Mouse (Mus musculus): ENCODE results near the gene Ccdc151.

Gene Ccdc151

DNA sequence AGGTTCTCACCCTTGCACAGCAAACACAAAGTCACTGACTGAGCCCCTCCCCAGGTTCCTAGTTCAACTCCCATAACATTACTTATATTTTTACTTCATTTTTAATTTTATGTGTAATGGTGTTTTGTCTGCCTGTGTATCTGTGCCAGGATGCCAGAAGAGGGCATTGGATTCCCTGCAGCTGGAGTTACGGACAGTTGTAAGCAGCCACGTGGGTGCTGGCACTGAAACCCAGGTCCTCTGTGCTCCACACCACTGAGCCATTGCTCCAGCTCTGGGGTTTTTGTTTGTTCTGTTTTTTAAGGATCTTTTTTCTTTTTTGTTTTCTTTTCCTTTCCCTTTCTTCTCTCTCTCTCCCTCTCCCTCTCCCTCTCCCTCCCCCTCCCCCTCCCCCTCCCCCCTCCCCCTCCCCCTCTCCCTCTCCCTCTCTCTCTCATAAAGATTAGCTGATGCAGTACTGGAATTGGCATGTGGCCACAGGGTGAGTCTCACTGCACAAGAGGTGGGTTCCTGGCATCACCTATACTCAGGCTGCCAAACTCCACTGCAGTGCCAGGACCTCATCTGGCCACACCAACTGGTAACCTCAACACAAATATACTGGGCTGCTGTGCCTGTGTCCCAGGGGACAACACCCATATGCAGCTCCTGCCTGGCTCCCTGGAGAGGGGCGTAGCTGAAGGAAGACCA, 6.1 kb downstream of the Ccdc151 start:
- WGBS = 80% methylated on average over 3 of the region's 3 CpGs

DNA sequence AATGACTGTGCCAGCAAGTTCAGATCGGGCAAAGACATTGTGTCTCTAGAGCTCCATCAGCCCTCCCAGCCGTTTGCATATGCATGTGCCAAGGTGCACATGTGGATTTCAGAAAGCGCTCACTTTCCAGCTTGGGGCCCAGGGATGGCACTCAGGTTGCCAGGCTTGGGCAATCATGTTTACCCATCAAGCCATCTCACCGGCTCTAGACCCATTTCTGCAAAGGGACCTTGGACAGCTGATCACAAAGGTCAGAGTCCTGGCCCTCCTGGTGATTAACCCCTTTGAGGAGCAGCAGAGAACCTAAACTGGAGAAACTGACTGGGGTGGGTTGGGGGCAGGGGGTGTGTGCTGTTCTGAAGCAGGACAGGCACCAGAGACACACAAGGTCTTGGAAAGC, 10.2 kb downstream of the Ccdc151 start:
- 83% methylated on average over 4 of the region's 4 CpGs for whole genome bisulfite sequencing

DNA sequence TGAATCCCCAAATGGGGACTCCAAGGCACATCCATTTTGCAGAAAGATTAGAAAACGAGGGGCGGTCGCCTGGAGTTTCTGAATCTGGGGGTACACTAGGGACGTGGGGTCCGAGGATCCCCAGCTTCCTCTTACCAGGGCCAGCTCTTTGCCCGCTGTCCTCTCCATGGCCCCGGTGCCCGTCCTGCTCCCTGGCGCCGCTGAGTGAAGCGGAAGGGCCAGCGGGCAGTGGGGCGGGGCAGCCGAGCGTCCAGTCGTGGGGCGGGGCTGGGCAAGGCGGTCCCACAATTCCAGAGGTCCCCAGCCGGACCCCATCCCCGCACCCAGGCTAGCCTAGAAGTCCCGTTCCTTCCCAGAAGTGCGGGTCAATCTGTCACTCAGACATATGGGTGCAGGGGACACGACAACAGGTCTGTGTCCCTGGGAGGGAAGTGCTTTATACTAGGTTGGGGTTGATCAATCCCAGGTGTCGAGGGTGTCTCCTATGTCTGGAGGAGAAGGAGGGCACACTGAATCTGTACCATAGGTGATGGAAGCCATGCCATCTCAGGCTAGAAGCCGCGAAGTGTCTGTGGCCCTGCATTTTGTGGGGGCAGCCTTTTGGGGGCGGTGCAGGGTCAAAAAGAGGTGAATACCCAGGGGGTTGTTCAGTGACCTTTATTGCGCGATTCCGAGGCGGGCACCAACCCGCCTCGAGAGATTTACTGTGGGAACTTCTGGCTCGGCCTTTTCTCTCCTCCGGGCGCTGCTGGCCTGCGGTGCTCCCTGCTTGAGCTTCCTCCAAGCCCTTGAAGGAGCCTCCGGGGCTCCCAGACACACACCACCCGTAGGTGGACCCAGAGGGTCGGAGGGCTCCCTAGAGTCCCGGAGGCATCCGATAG, 13.0 kb downstream of the Ccdc151 start, which contains the start of gene Rgl3:
TSS of gene Rgl3 (minus strand) at position 217 of the 881 bp plus-strand sequence.
- 21% methylated on average over 42 of the region's 42 CpGs for WGBS

DNA sequence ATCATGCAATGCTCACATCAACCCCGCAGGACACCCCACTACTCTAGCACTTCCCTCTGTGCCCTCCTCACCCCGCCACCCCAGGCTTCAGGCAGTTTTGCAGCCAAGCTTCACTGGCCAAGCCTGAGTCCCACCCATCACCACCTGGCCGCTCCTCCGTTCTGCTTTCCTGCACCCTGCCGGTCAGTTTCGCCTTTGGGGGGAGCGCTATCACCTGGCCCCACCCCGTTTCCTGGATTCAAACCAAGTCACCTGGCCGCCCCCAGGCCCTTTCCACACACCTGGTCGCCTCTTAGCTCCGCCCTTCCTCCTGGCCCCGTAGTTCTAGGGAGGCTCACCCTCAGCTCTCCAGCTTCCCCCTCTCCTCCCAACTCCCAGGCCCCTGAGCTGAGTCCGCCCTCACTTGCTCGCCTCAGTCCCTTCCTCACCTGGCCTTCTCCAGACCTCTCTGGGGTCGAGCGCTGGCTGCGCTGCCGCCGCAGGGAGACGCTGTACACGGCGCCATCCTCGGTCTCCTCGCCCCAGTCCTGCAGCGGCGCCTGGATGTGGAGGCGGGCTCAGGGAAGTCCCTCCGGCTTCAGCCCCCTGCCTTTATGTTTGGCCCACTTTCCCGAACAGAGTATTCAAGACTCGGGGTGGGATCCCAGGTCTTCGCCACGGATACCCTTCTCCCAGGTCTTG, 13.9 kb downstream of the Ccdc151 start:
- 2% methylated on average over 32 of the region's 32 CpGs for WGBS

DNA sequence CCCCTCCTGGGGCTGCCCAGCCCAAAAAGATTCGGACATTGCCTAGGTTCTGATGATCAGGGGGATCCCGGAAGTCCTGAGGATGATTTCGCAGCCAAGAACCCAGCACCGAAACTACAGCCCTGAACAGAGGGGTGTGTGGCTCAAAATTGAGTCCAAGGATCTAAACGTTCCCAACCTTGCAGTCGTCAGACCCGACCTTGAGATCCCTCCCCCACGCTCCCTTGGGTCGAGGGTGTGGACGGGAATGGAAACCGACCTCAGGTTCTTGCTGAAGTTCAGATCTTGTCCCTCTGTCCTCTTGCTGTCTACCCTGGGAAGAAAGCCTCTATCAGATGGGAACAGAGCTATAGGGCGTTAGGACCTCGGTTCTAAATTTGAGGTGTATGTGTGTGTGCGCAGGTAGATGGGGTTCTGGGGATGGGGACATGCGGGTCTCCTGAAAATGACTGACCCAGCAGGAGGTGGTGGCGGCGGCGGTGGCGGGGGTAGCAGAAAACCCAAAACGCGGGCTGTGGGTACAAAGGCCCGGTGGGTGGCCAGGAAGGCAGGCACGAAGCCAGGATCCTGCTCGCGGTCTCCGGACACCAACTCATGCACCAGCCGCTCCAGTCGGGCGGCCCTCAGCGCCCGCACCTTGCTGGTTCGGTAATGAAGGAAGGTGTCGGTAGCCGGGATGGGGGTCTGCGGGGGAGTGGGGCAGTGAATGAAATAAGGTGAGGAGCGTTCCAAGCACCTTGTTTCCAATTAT, 14.7 kb downstream of the Ccdc151 start:
- 25% methylated on average over 36 of the region's 36 CpGs for WGBS

- WGBS = 63% methylated on average over 3 of the region's 3 CpGs
Measured at GRCm38 (mm10) chr9:21983911-21984310, 18.5 kb downstream of the Ccdc151 start.

- 89% methylated on average over 4 of the region's 4 CpGs for WGBS
Measured at GRCm38 (mm10) chr9:21978398-21979128, 23.9 kb downstream of the Ccdc151 start.

- WGBS = 52% methylated on average over 2 of the region's 2 CpGs
Measured at GRCm38 (mm10) chr9:21977972-21978371, 24.5 kb downstream of the Ccdc151 start.

DNA sequence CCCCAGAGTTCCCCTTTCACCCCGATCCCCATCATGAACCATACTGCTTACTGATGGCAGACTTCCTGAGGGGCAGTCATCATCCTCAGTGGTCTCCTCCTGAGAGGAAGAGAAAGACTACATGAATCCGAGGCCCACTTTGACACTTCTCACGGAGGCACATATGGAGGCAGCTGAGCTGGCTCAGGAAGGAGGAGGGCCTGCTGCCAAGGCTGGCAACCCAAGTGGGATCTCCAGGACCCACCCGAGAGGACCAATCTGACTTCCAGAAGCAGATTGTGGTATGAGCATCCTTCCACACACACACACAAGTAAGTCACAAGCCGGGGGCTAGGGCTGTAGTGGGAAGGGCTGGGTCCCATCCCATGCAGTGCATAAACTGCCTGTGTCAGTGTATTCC, 25.1 kb downstream of the Ccdc151 start:
- 47% methylated on average over 5 of the region's 5 CpGs for WGBS

- 60% methylated on average over 10 of the region's 10 CpGs for WGBS
Measured at GRCm38 (mm10) chr9:21976626-21977175, 25.7 kb downstream of the Ccdc151 start.

DNA sequence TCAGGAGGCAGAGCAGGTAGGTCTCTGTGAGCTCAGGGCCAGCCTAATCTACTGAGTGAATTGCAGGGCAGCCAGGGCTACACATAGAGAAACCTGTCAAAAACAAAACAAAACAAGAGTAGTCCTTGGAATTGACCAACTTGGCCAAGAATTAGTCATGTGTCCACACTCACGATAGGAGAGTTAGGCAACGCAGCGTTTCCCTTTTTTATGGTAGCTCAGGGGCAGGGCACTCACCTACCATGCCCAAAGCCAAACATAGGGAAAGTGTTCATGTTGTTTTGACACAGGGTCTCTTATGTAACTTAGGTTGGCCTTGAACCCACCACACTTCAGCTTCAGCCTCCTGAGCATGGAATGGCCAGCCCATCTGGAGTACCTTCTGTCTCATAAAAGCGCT, 33.1 kb downstream of the Ccdc151 start:
- WGBS = 90% methylated on average over 4 of the region's 4 CpGs

DNA sequence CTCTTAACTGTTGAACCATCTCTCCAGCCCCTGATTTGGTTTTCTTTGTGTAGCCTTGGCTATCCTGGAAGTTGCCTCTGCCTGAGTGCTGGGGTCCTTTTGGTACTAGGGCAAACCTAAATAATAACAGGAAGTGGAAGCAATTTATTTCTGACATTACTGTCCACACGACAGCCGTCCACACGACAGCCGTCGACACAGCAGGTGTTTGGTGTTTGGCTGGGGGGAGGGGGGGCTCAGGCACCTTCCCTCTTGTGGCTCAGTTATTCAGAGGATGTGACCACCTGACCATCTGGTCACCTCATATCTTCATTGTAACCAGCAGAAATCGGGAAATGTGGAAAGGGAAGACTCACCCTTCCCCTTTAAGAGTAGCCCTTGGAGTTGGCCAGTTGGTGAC, 33.6 kb downstream of the Ccdc151 start:
- WGBS = 62% methylated on average over 6 of the region's 6 CpGs

DNA sequence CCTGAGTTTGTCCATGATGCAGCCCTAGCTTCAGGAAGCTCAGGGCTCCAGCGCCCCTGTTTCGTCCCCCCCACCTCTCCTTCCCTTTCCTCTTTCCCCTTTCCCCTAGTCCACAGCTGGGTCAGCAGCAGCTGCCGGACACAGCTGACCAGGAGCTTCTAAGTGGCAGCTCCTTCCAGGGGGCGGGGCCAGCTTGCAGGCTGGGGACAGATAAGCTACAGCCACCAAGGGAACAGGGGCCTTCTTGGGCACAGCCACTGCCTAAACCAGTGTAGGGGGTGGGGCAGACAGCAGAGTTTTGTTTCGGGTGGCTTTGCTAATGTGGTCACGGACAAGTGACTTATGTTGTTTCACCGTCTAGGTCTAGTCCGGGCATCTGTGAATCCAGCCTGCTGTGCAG, 39.0 kb downstream of the Ccdc151 start, which contains the start of gene Epor:
TSS of gene Epor (minus strand) at position 90 of the 400 bp plus-strand sequence.
- 41% methylated on average over 7 of the region's 8 CpGs for WGBS

DNA sequence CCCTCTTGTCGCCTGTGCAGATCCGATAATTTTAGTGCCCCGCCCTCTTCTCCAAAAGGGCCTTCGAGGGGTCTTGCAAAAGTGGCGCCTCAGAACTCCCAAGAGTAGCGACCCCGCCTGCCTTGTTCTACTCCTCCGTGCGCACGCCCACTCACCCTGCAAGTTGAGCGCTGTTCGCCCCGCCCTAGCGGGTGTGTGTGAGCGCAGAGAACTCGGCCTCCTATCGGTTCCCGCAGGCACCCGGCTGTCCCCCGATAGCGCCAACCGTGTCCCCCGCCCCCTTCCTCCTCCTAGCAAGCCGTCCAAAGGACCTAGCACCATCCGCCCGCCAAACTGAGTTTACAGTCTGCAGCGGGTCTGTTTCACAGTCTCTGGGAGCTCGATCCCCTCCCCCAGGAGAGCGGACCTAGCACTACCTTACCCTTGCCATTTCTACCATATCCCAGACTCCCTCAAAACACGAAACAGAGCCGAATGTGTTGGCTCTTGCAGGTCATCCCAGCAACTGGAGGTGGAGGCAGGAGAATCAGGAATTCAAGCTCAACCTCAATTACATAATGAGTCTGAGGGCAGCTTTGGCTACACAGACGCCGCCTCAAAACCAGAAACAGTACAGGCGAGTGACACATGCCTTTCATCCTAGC, 39.9 kb downstream of the Ccdc151 start:
- 4% methylated on average over 34 of the region's 34 CpGs for WGBS

GRCm38 (mm10) chr9:21962010-21962409, 40.4 kb downstream of the Ccdc151 start:
- under 1% methylated on average over 15 of the region's 15 CpGs for WGBS

DNA sequence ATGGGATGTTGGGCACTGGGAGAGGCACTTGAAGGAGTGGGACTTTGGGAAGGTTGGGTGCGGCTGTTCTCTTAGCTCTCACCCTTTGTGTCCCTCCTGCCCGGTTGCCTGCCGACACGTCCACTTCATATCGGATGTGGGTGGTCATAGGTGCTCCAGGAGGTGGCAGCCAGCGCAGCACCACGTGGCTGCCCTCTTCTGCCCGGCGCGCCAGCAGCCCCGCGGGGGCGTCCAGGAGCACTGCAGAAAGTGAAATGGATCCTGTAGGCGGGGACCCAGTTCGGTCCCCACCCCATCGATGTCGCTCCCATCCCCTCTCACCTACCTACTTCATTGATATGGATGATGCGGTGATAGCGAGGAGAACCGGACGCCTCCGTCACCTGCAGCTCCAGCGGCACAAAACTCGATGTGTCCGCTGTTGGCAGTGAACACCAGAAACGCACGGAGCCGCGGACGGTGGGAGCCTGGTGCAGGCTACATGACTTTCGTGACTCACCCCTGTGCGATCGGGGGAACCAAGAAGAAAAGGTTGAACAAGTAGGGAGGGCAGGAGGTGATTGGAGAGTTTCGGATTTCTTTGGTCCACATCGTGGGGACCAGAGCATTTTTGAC, 41.0 kb downstream of the Ccdc151 start:
- WGBS = 5% methylated on average over 35 of the region's 35 CpGs

DNA sequence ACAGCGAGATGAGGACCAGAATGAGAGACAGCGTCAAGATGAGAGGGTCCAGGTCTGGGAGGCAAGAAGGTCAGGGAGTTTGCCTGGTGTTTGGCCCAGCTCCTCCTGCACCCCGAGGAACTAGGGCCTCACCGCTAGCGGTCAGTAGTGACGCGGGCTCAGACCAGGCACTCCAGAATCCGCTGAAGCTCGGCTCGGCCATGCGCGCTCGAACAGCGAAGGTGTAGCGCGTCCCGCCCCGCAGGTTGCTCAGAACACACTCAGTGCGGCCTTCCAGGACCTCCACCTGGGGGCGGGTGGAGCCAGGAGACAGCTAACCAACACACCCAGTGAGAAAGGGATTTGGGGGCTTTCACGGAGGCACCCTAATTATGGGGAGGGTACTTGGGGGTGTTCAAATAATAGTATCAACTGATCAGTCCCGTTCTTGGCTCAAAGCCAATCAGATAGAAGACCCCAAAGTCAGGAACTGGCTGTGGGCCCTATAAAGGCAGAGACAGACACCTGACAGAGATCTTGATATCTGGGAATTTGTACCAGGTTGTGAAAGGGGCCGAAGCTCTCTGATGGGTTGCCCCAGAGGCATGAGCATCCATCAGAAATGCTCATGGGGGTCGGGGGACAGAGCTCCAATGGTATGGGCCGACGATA, 41.8 kb downstream of the Ccdc151 start:
- 43% methylated on average over 26 of the region's 26 CpGs for WGBS

- WGBS = 68% methylated on average over 9 of the region's 9 CpGs
Measured at GRCm38 (mm10) chr9:21960135-21960534, 42.3 kb downstream of the Ccdc151 start.

DNA sequence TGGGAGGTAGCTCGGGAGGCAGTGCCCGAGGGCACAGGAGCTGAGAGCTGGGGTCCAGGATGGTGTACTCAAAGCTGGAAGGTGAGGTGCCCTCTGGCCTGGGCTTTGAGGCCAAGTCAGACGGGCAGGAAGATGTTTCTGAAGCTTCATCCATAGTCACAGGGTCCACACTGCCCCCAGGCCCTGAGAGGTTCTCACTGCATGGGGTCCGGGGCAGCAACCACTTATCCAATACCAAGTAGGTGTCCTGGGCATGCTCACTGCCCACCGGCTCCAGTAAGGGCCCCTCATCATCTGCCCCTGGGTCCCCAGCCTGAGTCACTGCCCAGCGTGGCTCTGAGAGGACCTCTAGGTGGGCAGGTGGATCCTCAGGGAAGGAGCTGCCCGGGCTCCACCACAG, 43.2 kb downstream of the Ccdc151 start:
- 91% methylated on average over 7 of the region's 7 CpGs for WGBS

All from cerebral cortex, adult 2 months (tissue).